Mouse (Mus musculus) gastrocnemius, adult 8-10 months (tissue): ENCODE measurements around the gene Galnt16. TPM values are rescaled to one million over a fixed set of nuclear protein-coding genes. Genes with fewer than 3 reads are reported as not detected.

ENCODE experiments used
- DNase-seq, 2 experiments: peaks; one replicate each; pipeline ENCODE4 v3.0.0; 2022; ENCODE audit warnings: low spot score in 2 of 2
- total RNA-seq, 4 experiments: library from RNA; stranded (reverse); gene quantifications; 2 replicates each; pipeline ENCODE4 v1.2.4; 2022

Gene Galnt16
- total RNA-seq, 4 experiments from 2014 or later: 1.6 to 2.4 (median 1.8) TPM

- no peak for DNase-seq
Measured at GRCm38 (mm10) chr12:80530630-80531029, 12.6 kb downstream of the Galnt16 start.

GRCm38 (mm10) chr12:80531585-80531984 lies 13.5 kb downstream of the Galnt16 start:
- DNase-seq: no peak

- DNase-seq: no peak
Measured at GRCm38 (mm10) chr12:80533876-80534275, 15.8 kb downstream of the Galnt16 start.

- no peak for DNase-seq
Measured at GRCm38 (mm10) chr12:80537313-80537712, 19.2 kb downstream of the Galnt16 start.

GRCm38 (mm10) chr12:80538311-80538710 lies 20.2 kb downstream of the Galnt16 start:
- DNase-seq: no peak

- no peak for DNase-seq
Measured at GRCm38 (mm10) chr12:80545310-80545709, 27.2 kb downstream of the Galnt16 start.

GRCm38 (mm10) chr12:80549646-80550045 lies 31.6 kb downstream of the Galnt16 start:
- DNase-seq: peak in 1 of 2 experiments; percentile 23

GRCm38 (mm10) chr12:80553157-80553556 lies 35.1 kb downstream of the Galnt16 start:
- no peak for DNase-seq

- no peak for DNase-seq
Measured at GRCm38 (mm10) chr12:80554312-80554711, 36.2 kb downstream of the Galnt16 start.

- DNase-seq: no peak
Measured at GRCm38 (mm10) chr12:80561904-80562303, 43.8 kb downstream of the Galnt16 start.

- no peak for DNase-seq
Measured at GRCm38 (mm10) chr12:80562793-80563192, 44.7 kb downstream of the Galnt16 start.

GRCm38 (mm10) chr12:80564990-80565389 lies 46.9 kb downstream of the Galnt16 start:
- DNase-seq: peak; percentile 33 to 58

- no peak for DNase-seq
Measured at GRCm38 (mm10) chr12:80565793-80566192, 47.7 kb downstream of the Galnt16 start.

- no peak for DNase-seq
Measured at GRCm38 (mm10) chr12:80566502-80566901, 48.4 kb downstream of the Galnt16 start.

GRCm38 (mm10) chr12:80567375-80567774 lies 49.3 kb downstream of the Galnt16 start:
- DNase-seq: no peak

GRCm38 (mm10) chr12:80569561-80569960 lies 51.5 kb downstream of the Galnt16 start:
- no peak for DNase-seq

- no peak for DNase-seq
Measured at GRCm38 (mm10) chr12:80574318-80574717, 56.2 kb downstream of the Galnt16 start.

- no peak for DNase-seq
Measured at GRCm38 (mm10) chr12:80574825-80575371, 56.8 kb downstream of the Galnt16 start.

- DNase-seq: no peak
Measured at GRCm38 (mm10) chr12:80577049-80577448, 59.0 kb downstream of the Galnt16 start.

- no peak for DNase-seq
Measured at GRCm38 (mm10) chr12:80581357-80581756, 63.3 kb downstream of the Galnt16 start.

GRCm38 (mm10) chr12:80584973-80585372 lies 66.9 kb downstream of the Galnt16 start:
- DNase-seq: no peak

GRCm38 (mm10) chr12:80594141-80594540 lies 76.1 kb downstream of the Galnt16 start:
- DNase-seq: no peak

GRCm38 (mm10) chr12:80594781-80595180 lies 76.7 kb downstream of the Galnt16 start:
- no peak for DNase-seq

GRCm38 (mm10) chr12:80595566-80595965 lies 77.5 kb downstream of the Galnt16 start:
- DNase-seq: no peak
